Mouse (Mus musculus) embryonic facial prominence, embryonic 15.5 days (tissue): Measurements from ENCODE around the gene Epha6. TPM values are rescaled to one million over a fixed set of nuclear protein-coding genes. Genes with fewer than 3 reads are reported as not detected.

Source experiments
- ATAC-seq: fragments of 200-750 bp; cut with Nextera tagmentation; 2 replicates; pipeline ENCODE4 v1.8.0; 2017; ENCODE audit warnings: low read depth, moderate TSS enrichment; ENCODE audit not compliant: insufficient number of reproducible peaks, low FRiP score, low TSS enrichment
- H3K27ac ChIP-seq: fragments of 300-500 bp; sonication (generic); replicated peaks from 2 replicates; pipeline ENCODE4 v1.5.1; 2015; ENCODE audit warnings: mild to moderate bottlenecking, inconsistent platforms
- H3K27me3 ChIP-seq: fragments of 300-500 bp; sonication (generic); 2 replicates; pipeline ENCODE4 v1.6.1; 2015; ENCODE audit warnings: inconsistent platforms
- H3K36me3 ChIP-seq: fragments of 300-500 bp; sonication (generic); 2 replicates; pipeline ENCODE4 v1.6.1; 2015; ENCODE audit warnings: mild to moderate bottlenecking, inconsistent platforms
- H3K4me1 ChIP-seq: fragments of 300-500 bp; sonication (generic); 2 replicates; pipeline ENCODE4 v1.6.1; 2015; ENCODE audit warnings: inconsistent platforms
- H3K4me2 ChIP-seq: fragments of 300-500 bp; sonication (generic); replicated peaks from 2 replicates; pipeline ENCODE4 v1.6.1; 2015; ENCODE audit warnings: mild to moderate bottlenecking, inconsistent platforms
- H3K4me3 ChIP-seq: fragments of 300-500 bp; sonication (generic); replicated peaks from 2 replicates; pipeline ENCODE4 v1.5.1; 2015; ENCODE audit warnings: mild to moderate bottlenecking, inconsistent platforms
- H3K9ac ChIP-seq: fragments of 300-500 bp; sonication (generic); 2 replicates; pipeline ENCODE4 v1.6.1; 2015; ENCODE audit warnings: inconsistent platforms
- H3K9me3 ChIP-seq: fragments of 300-500 bp; sonication (generic); replicated peaks from 2 replicates; pipeline ENCODE4 v1.6.1; 2016; ENCODE audit warnings: inconsistent platforms
- WGBS: fragments of 180-500 bp; shearing (Covaris S2); methylation state at CpG from one replicate; pipeline ENCODE4 v1.1.7; 2015; 5-methylcytosine and 5-hydroxymethylcytosine counted together
- polyA plus RNA-seq: library from polyadenylated mRNA; unstranded; fragments of >200 nt; fragmentation: Nextera tagmentation; extraction: Ambion mirVana; gene quantifications from 2 replicates; pipeline ENCODE4 v1.2.1, GENCODE M21; 2015

The Epha6 gene
- polyA plus RNA-seq, 1 experiment from 2014 or later: 0.77 TPM

- Histone ChIP-seq H3K4me3 (no peak overlapping the region), H3K27ac (no peak overlapping the region), H3K9me3 (no peaks in the 10 kb centered on the region), H3K36me3 (no peaks in the 10 kb centered on the region), H3K27me3 (no peaks in the 10 kb centered on the region), H3K4me1 (no peaks in the 10 kb centered on the region), H3K9ac (no peak overlapping the region), H3K4me2 (no peak overlapping the region)
- ATAC-seq: no peak
- 71% methylated on average over 6 of the region's 6 CpGs for WGBS
Observed at GRCm38 (mm10) chr16:60264719-60265508, 340.4 kb downstream of the Epha6 start.

DNA sequence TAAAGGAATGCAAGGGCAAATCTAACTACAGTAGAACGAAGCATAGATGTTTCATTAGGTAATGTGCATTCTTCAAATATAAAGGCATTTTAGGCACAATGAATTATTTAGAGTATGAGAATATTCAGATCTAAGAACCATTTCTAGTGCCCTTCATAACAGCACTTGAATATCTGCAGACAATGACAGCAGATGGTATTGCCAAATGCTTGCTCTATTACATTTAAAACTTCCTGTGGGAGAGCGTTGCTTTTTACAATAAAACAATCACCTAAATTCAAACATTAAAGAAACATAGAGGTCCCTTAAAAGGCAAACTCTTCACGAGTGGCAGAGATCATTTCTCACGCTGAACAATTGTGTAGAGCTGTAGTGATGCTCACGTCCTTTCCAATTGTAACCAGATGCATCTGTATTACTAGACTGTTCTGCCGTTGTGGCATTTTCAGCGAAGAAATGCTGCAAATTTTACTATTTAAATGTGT is 347.1 kb downstream of the Epha6 start:
- H3K27ac ChIP-seq: no peak overlapping the region
- no peak for ATAC-seq
- H3K4me3 ChIP-seq: no peak overlapping the region
- no peaks in the 10 kb centered on the region for H3K27me3 ChIP-seq
- no peak overlapping the region for H3K4me2 ChIP-seq
- no peaks in the 10 kb centered on the region for H3K4me1 ChIP-seq
- no peak overlapping the region for H3K9ac ChIP-seq
- H3K36me3 ChIP-seq: no peaks in the 10 kb centered on the region
- no peaks in the 10 kb centered on the region for H3K9me3 ChIP-seq
- 66% methylated on average over 7 of the region's 7 CpGs for WGBS

GRCm38 (mm10) chr16:60257623-60258022 is 347.7 kb downstream of the Epha6 start:
- no peaks in the 10 kb centered on the region for H3K36me3 ChIP-seq
- H3K4me2 ChIP-seq: no peak overlapping the region
- no peaks in the 10 kb centered on the region for H3K9me3 ChIP-seq
- H3K9ac ChIP-seq: no peak overlapping the region
- no peak for ATAC-seq
- 72% methylated on average over 2 of the region's 2 CpGs for WGBS
- H3K4me3 ChIP-seq: no peak overlapping the region
- H3K27ac ChIP-seq: no peak overlapping the region
- H3K4me1 ChIP-seq: no peaks in the 10 kb centered on the region
- no peaks in the 10 kb centered on the region for H3K27me3 ChIP-seq

GRCm38 (mm10) chr16:60257044-60257443 is 348.3 kb downstream of the Epha6 start:
- H3K4me2 ChIP-seq: no peak overlapping the region
- no peaks in the 10 kb centered on the region for H3K4me1 ChIP-seq
- WGBS: 73% methylated on average over 4 of the region's 4 CpGs
- H3K9ac ChIP-seq: no peak overlapping the region
- no peak for ATAC-seq
- H3K36me3 ChIP-seq: no peaks in the 10 kb centered on the region
- H3K27ac ChIP-seq: no peak overlapping the region
- no peak overlapping the region for H3K4me3 ChIP-seq
- H3K9me3 ChIP-seq: no peaks in the 10 kb centered on the region
- H3K27me3 ChIP-seq: no peaks in the 10 kb centered on the region

GRCm38 (mm10) chr16:60239356-60240190 is 365.8 kb downstream of the Epha6 start:
- Histone ChIP-seq H3K27ac (no peak overlapping the region), H3K4me2 (no peak overlapping the region), H3K36me3 (no peaks in the 10 kb centered on the region), H3K4me3 (no peak overlapping the region), H3K9ac (no peak overlapping the region), H3K27me3 (no peaks in the 10 kb centered on the region), H3K9me3 (no peaks in the 10 kb centered on the region), H3K4me1 (no peaks in the 10 kb centered on the region)
- ATAC-seq: no peak
- WGBS: 44% methylated on average over 2 of the region's 2 CpGs

DNA sequence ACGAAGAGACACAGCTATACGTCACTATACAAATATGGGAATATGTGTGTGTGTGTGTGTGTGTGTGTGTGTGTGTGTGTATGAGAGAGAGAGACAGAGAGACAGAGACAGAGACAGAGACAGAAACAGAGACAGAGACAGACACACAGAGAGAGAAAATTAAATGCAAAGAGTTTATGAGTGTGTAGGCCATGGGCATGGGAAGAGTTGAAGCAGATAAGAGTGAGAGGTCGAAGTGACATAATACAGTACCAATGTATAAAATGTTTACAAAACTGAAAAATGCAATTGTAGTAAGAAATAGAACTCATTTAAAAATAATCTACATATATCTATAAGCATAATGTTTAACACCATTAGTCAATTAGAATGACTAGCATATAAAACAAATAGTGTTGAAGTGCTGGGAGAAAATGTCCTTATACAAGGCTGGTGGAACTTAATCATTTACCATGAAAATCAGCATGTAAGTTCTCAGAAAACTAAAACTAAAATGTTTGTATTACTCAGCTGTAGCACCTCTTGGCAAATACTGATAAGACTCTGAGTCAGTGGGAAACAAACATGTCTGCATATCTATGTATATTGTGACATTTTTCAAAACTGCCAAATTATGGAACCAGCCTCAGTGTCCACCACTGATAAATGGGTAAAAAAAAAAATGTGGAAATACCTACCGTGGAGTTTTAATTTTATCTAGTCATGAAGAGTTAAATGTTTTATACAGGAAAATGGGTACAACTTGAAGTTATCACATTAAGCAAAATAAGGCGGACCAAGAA is 371.2 kb downstream of the Epha6 start:
- Histone ChIP-seq H3K27ac (no peak overlapping the region), H3K4me1 (no peaks in the 10 kb centered on the region), H3K27me3 (no peaks in the 10 kb centered on the region), H3K36me3 (no peaks in the 10 kb centered on the region), H3K9ac (no peak overlapping the region), H3K4me2 (no peak overlapping the region), H3K4me3 (no peak overlapping the region), H3K9me3 (no peaks in the 10 kb centered on the region)
- ATAC-seq: no peak
- 89% methylated on average over 5 of the region's 5 CpGs for WGBS

DNA sequence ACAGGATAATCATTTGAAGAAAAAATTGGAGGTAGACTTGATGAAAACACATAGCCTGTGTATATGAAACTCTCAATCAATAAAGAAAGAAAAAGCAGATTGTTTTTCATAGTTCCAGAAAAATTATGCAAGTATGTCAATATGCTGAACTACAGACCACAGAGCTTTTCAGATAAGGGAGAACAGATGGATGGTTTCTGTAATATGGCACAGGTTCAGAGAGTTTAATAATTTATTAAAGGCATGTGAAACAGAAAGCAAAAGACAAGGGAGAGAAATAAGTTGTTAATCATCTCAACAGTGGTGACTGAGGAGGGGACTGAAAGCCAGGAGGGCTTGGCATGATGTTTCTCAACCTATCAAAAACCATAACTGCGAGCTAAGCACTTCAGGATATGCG is 372.3 kb downstream of the Epha6 start:
- Histone ChIP-seq H3K4me1 (no peaks in the 10 kb centered on the region), H3K4me3 (no peak overlapping the region), H3K27ac (no peak overlapping the region), H3K9ac (no peak overlapping the region), H3K27me3 (no peaks in the 10 kb centered on the region), H3K4me2 (no peak overlapping the region), H3K36me3 (no peaks in the 10 kb centered on the region), H3K9me3 (no peaks in the 10 kb centered on the region)
- 67% methylated on average over 2 of the region's 2 CpGs for WGBS
- ATAC-seq: no peak

DNA sequence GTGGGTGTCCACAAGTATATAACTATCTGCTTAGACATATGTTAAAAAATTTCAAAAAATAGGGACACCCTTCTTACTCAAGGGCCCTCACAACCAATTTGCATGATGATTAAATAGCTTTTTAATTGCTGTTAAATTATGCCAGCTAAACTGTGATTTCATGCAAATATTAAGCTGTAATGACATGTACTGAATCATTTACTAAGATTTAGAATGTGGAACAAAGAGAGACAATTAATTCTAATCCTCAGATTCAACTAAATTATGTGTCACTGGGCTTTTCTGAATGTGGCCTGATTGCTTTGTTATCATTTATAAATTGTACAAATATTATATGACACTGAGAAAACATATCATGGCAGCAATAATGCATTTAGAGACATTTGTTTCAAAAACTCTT is 396.2 kb downstream of the Epha6 start:
- no peaks in the 10 kb centered on the region for H3K36me3 ChIP-seq
- no peak overlapping the region for H3K27ac ChIP-seq
- H3K27me3 ChIP-seq: no peaks in the 10 kb centered on the region
- no peak overlapping the region for H3K4me2 ChIP-seq
- H3K4me1 ChIP-seq: no peaks in the 10 kb centered on the region
- H3K9me3 ChIP-seq: no peaks in the 10 kb centered on the region
- H3K9ac ChIP-seq: no peak overlapping the region
- H3K4me3 ChIP-seq: no peak overlapping the region
- ATAC-seq: no peak

- Histone ChIP-seq H3K4me1 (no peaks in the 10 kb centered on the region), H3K27ac (no peak overlapping the region), H3K9me3 (no peaks in the 10 kb centered on the region), H3K36me3 (no peaks in the 10 kb centered on the region), H3K27me3 (no peaks in the 10 kb centered on the region), H3K4me2 (no peak overlapping the region), H3K9ac (no peak overlapping the region), H3K4me3 (no peak overlapping the region)
- WGBS: 18% methylated on average over 3 of the region's 3 CpGs
- ATAC-seq: no peak
Observed at GRCm38 (mm10) chr16:60175580-60175979, 429.8 kb downstream of the Epha6 start.

GRCm38 (mm10) chr16:60152439-60152838 is 452.9 kb downstream of the Epha6 start:
- Histone ChIP-seq H3K4me2 (no peak overlapping the region), H3K4me1 (no peaks in the 10 kb centered on the region), H3K4me3 (no peak overlapping the region), H3K9ac (no peak overlapping the region), H3K27me3 (no peaks in the 10 kb centered on the region), H3K27ac (no peak overlapping the region), H3K36me3 (no peaks in the 10 kb centered on the region), H3K9me3 (no peaks in the 10 kb centered on the region)
- no peak for ATAC-seq
- 63% methylated on average over 2 of the region's 2 CpGs for WGBS

DNA sequence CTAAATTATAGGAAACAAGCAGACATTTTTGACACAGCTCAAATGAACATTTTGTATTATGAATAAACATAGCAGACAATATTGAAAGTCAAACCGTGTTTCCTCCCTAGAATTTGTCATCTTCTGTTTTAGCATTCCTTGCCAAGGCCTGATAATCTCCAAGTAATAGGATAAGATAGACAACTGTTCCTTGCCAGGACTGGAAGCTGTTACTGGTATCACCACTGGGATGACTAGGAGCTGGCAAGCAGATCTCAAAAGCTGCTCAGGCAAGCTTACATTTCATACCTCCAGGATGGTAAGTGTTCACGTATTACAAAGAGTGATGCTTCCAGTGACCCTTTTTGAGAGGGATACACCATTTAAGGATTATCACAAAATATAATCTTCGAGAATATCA is 461.0 kb downstream of the Epha6 start:
- Histone ChIP-seq H3K27ac (no peak overlapping the region), H3K36me3 (no peaks in the 10 kb centered on the region), H3K9ac (no peak overlapping the region), H3K4me1 (no peaks in the 10 kb centered on the region), H3K9me3 (no peaks in the 10 kb centered on the region), H3K4me2 (no peak overlapping the region), H3K27me3 (no peaks in the 10 kb centered on the region), H3K4me3 (no peak overlapping the region)
- WGBS: 59% methylated on average over 3 of the region's 3 CpGs
- no peak for ATAC-seq
